Mouse (Mus musculus): ENCODE results near the gene Oit1. TPM values are rescaled to one million over a fixed set of nuclear protein-coding genes. Genes with fewer than 3 reads are reported as not detected.

Oit1 gene
- total RNA-seq, 2 experiments from 2014 or later: not detected

- intact Hi-C loops (cut with DNase I; ENCODE audit: low total_unique reads): no loop called here
- no peak for DNase-seq
Observed at GRCm38 (mm10) chr14:8309621-8310141, 68.9 kb downstream of the Oit1 start.

GRCm38 (mm10) chr14:8308650-8309049, 69.9 kb downstream of the Oit1 start:
- no peak for DNase-seq
- intact Hi-C loops (cut with DNase I; ENCODE audit: low total_unique reads): no loop called here

GRCm38 (mm10) chr14:8306884-8307283, 71.7 kb downstream of the Oit1 start:
- intact Hi-C loops (cut with DNase I; ENCODE audit: low total_unique reads): no loop called here
- DNase-seq: no peak

GRCm38 (mm10) chr14:8305014-8305413, 73.5 kb downstream of the Oit1 start:
- no peak for DNase-seq
- intact Hi-C loops (cut with DNase I; ENCODE audit: low total_unique reads): no loop called here

DNA sequence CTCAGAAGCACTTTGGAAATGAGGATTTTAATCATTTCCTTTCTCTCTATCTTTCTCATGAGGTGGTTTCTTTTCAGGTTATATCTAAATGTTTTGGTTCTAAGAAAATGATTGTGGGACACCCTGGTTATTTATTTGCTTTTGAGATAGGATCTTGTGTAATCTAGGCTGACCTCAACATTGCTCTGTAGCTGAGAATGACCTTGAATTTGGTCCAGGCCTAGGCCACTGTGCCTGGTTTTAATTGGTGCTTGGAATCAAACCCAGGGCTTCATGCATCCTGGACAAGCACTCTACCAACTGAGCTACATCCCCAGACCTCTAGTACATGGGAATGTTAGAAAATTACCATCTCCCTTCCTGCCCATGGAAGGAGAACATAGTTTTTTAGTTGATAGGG, 74.5 kb downstream of the Oit1 start:
- no peak for DNase-seq
- intact Hi-C loops (cut with DNase I; ENCODE audit: low total_unique reads): no loop called here

- intact Hi-C loops (cut with DNase I; ENCODE audit: low total_unique reads): no loop called here
Observed at GRCm38 (mm10) chr14:8302687-8303086, 75.9 kb downstream of the Oit1 start.

GRCm38 (mm10) chr14:8300281-8300680, 78.3 kb downstream of the Oit1 start:
- DNase-seq: peak; percentile 39
- intact Hi-C loops (cut with DNase I; ENCODE audit: low total_unique reads): no loop called here

More at GRCm38 (mm10) chr14:8302687-8303086, 75.9 kb downstream of the Oit1 start:
- no peak for DNase-seq

Other genes starting within 250 kb of the Oit1 start
- 100 to 1,000 TPM; 335 to 409 TPM for gene Pdhb, start 205.7 kb downstream of the Oit1 start, total RNA-seq (2021)
- 1 to 10 TPM; 6.6 to 7.4 TPM for gene Kctd6, start 164.6 kb downstream of the Oit1 start, total RNA-seq (2021)
- under 1 TPM in 1 of 2 experiments, not detected in 1; 0.08 TPM for gene Acox2, start 119.4 kb downstream of the Oit1 start, total RNA-seq (2021)
- 1 to 10 TPM; 2.8 to 8.4 TPM for gene Fam107a, start 60.7 kb downstream of the Oit1 start, total RNA-seq (2021)

All from gastrocnemius, postnatal 14 days (tissue).